Mouse (Mus musculus) limb, embryonic 14.5 days (tissue): ENCODE results near the gene Edar. TPM values are rescaled to one million over a fixed set of nuclear protein-coding genes. Genes with fewer than 3 reads are reported as not detected.

Source experiments
- ATAC-seq: fragments of 200-750 bp; cut with Nextera tagmentation; 2 replicates; pipeline ENCODE4 v1.8.0; 2017; ENCODE audit warnings: low read depth, moderate number of reproducible peaks, moderate TSS enrichment; ENCODE audit not compliant: low FRiP score
- DNase-seq: peaks from one replicate; pipeline ENCODE4 v3.0.0-alpha.2; 2015; ENCODE audit warnings: low spot score
- H3K27ac ChIP-seq: fragments of 300-500 bp; sonication (generic); replicated peaks from 2 replicates; pipeline ENCODE4 v1.5.1; 2014; ENCODE audit warnings: low read depth, mild to moderate bottlenecking, low read length, moderate library complexity, mixed read lengths
- H3K27me3 ChIP-seq: fragments of 300-500 bp; sonication (generic); 2 replicates; pipeline ENCODE4 v1.6.1; 2014; ENCODE audit warnings: low read length, mixed read lengths; ENCODE audit not compliant: control insufficient read depth, insufficient read depth
- H3K36me3 ChIP-seq: fragments of 300-500 bp; sonication (generic); 2 replicates; pipeline ENCODE4 v1.6.1; 2014; ENCODE audit warnings: mild to moderate bottlenecking, low read length, moderate library complexity, mixed read lengths; ENCODE audit not compliant: control insufficient read depth, insufficient read depth
- H3K4me1 ChIP-seq: fragments of 300-500 bp; sonication (generic); 2 replicates; pipeline ENCODE4 v1.6.1; 2014; ENCODE audit warnings: antibody characterized with exemption, low read length, mixed read lengths; ENCODE audit not compliant: control insufficient read depth, insufficient read depth
- H3K4me2 ChIP-seq: fragments of 300-500 bp; sonication (generic); replicated peaks from 2 replicates; pipeline ENCODE4 v1.6.1; 2014; ENCODE audit warnings: low read depth, mild to moderate bottlenecking, low read length, moderate library complexity; ENCODE audit not compliant: severe bottlenecking
- H3K4me3 ChIP-seq: fragments of 300-500 bp; sonication (generic); replicated peaks from 2 replicates; pipeline ENCODE4 v1.5.1; 2014; ENCODE audit warnings: low read length
- H3K9ac ChIP-seq: fragments of 300-500 bp; sonication (generic); 2 replicates; pipeline ENCODE4 v1.6.1; 2014; ENCODE audit warnings: mild to moderate bottlenecking, low read depth, low read length, moderate library complexity; ENCODE audit not compliant: severe bottlenecking
- H3K9me3 ChIP-seq: fragments of 300-500 bp; sonication (generic); 2 replicates; pipeline ENCODE4 v1.6.1; 2016; ENCODE audit warnings: low read length; ENCODE audit not compliant: control insufficient read depth
- POLR2A ChIP-seq: fragments of 200-500 bp; IDR thresholded peaks from 2 replicates; pipeline ENCODE4 v1.8.0; 2012; ENCODE audit warnings: inconsistent platforms, mild to moderate bottlenecking, moderate library complexity, borderline replicate concordance; ENCODE audit not compliant: insufficient read depth, insufficient read length; ENCODE audit errors: extremely low read depth
- WGBS: fragments of 180-500 bp; shearing (Covaris S2); extraction: QIAGEN DNeasy Blood & Tissue Kit; methylation state at CpG from one replicate; pipeline ENCODE4 v1.1.7; 2014; 5-methylcytosine and 5-hydroxymethylcytosine counted together
- polyA plus RNA-seq, 2 experiments: library from polyadenylated mRNA; depleted of rRNA in 1 of 2; stranded (reverse) in 1 of 2; unstranded in 1 of 2; fragments of >200 nt; fragmentation: Nextera tagmentation in 1 of 2; extraction: Ambion mirVana in 1 of 2; gene quantifications; 2 replicates each; pipeline versions ENCODE4 v1.2.1 to v1.2.3; 2012 to 2014

Edar gene
- polyA plus RNA-seq, 2 experiments = 2.2 to 2.8 TPM

DNA sequence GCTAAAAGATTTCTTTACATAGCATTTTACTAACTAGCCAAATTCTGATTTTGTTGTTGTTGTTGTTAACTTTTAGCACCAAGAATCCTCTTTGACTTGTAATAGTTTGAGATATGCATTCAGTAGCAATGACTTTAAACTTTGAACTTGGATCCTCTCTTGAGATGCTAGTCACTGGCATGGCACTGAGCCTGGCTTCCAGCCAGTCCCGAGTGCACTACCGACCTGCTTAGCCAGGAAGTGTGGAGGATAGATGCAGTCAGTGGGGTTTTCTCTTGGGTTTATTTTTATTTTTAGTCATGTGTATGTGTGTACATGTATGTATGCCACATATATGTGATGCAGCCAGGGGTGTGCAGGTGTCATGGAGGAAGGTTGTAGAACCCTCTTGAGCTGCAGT is 17.7 kb downstream of the Edar start:
- H3K27me3 ChIP-seq = no peaks in the 10 kb centered on the region
- no peak overlapping the region for H3K9ac ChIP-seq
- ATAC-seq (no peak), DNase-seq (no peak)
- 65% methylated on average over 2 of the region's 2 CpGs for WGBS
- no peak overlapping the region for H3K4me2 ChIP-seq
- H3K4me3 ChIP-seq = no peak overlapping the region
- no peak for TF ChIP-seq POLR2A
- no peaks in the 10 kb centered on the region for H3K9me3 ChIP-seq
- H3K36me3 ChIP-seq = no peaks in the 10 kb centered on the region
- peaks cover 7% of the 10 kb centered on the region; the same call in 1 of the 2 replicates for H3K4me1 ChIP-seq
- H3K27ac ChIP-seq = no peak overlapping the region

DNA sequence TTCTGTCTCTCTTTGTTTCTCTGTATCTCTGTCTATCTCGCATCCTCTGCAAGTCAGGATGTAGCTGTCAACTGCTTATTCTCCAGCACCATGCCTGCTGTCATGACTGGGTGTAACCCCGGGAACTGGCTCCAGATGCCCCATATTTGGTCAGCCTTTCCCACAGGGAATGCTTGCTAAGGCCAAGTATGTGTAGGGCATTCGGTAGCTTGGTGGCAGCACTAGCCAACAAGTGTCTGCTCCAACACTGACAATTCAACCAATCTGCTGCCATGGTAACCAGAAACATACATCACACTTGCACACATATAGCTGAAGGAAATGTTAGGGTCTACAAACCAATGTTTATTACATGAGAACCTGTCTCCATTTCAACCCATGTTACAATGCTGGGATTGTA is 21.8 kb downstream of the Edar start:
- no peak overlapping the region for H3K27ac ChIP-seq
- TF ChIP-seq POLR2A = no peak
- peaks cover 21% of the 10 kb centered on the region for H3K4me1 ChIP-seq
- DNase-seq (no peak), ATAC-seq (no peak)
- H3K4me2 ChIP-seq = no peak overlapping the region
- H3K27me3 ChIP-seq = no peaks in the 10 kb centered on the region
- no peaks in the 10 kb centered on the region for H3K36me3 ChIP-seq
- H3K9ac ChIP-seq = no peak overlapping the region
- WGBS = 80% methylated on average over 3 of the region's 3 CpGs
- H3K9me3 ChIP-seq = no peaks in the 10 kb centered on the region
- H3K4me3 ChIP-seq = no peak overlapping the region

DNA sequence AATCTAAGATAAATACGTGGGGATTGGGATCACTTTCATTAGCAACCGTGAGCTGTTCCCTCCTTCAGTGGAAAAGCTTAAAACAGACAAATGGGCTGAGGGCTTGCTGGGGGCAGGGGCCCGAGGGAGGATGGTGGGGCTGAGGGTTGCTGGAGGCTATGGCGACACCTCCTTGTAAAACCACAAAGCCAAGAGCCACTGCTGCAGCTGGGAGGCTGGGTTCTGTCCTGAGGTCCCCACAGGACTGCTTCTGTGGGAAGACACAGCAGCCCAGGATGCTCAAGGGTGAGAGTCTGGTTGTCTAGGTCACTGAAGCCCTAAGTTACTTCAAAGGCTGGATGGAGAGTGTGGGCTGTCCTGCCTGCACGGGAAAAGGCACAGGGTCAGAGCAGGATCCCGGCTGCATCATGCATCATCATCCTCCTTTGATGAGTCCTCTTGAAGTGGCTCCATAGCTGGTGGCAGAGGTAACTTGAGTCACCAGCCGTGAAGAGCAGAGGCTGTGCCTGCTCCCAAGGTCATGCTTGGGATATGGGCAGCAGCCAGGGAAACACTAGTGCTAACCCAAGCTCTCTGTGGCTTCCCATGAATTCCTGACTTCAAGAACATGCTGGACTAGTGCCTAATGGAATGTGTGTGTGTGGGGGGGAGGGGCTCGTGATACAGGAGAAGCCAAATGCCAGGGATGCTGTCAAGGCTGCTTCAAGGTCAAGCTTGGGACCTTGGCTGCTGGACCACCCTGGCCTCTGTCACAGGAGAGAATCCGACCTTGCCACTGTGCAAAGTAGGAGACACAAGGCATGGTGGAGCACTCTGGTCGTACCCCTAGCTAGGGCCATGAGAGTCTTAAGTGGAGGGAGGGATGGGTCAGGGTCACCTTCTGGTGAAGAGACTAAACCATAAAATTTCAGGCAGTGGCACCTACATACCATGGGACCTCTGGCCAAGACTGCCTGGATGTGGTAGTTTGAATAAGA is 22.7 kb downstream of the Edar start:
- Histone ChIP-seq H3K9me3 (no peaks in the 10 kb centered on the region), H3K27me3 (no peaks in the 10 kb centered on the region), H3K4me1 (peaks cover 21% of the 10 kb centered on the region), H3K4me3 (no peak overlapping the region), H3K27ac (no peak overlapping the region), H3K4me2 (peak overlapping the region; percentile 22), H3K36me3 (no peaks in the 10 kb centered on the region), H3K9ac (peak overlapping the region; percentile 17; the same call in 1 of the 2 replicates)
- no peak for DNase-seq
- 14% methylated on average over 10 of the region's 10 CpGs for WGBS
- no peak for TF ChIP-seq POLR2A
- no peak for ATAC-seq

DNA sequence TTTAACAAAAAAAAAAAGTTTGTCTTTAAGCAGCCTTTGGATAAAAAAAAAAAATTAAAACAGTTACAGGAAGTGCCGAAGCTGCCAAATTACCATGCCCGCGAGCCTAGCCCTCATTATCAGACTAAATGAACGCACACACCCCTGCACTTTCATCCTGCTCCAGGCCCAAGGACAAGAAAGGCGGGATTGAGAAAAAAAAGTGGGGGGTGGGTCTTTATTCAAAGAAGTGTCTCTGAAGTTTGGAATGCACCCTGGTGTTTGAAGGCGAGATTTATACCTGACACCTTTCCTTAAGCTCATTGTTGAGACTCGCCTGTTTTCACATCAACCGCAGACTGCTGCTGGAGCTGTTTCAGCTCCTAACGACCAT is 23.4 kb downstream of the Edar start:
- no peak for TF ChIP-seq POLR2A
- no peaks in the 10 kb centered on the region for H3K9me3 ChIP-seq
- no peak overlapping the region for H3K4me3 ChIP-seq
- H3K4me1 ChIP-seq = peaks cover 18% of the 10 kb centered on the region
- no peak for ATAC-seq
- H3K36me3 ChIP-seq = no peaks in the 10 kb centered on the region
- H3K27me3 ChIP-seq = no peaks in the 10 kb centered on the region
- no peak overlapping the region for H3K27ac ChIP-seq
- DNase-seq = peak; percentile 59
- H3K4me2 ChIP-seq = peak overlapping the region; percentile 22
- peak overlapping the region; percentile 17; the same call in 1 of the 2 replicates for H3K9ac ChIP-seq
- 2% methylated on average over 9 of the region's 9 CpGs for whole genome bisulfite sequencing

DNA sequence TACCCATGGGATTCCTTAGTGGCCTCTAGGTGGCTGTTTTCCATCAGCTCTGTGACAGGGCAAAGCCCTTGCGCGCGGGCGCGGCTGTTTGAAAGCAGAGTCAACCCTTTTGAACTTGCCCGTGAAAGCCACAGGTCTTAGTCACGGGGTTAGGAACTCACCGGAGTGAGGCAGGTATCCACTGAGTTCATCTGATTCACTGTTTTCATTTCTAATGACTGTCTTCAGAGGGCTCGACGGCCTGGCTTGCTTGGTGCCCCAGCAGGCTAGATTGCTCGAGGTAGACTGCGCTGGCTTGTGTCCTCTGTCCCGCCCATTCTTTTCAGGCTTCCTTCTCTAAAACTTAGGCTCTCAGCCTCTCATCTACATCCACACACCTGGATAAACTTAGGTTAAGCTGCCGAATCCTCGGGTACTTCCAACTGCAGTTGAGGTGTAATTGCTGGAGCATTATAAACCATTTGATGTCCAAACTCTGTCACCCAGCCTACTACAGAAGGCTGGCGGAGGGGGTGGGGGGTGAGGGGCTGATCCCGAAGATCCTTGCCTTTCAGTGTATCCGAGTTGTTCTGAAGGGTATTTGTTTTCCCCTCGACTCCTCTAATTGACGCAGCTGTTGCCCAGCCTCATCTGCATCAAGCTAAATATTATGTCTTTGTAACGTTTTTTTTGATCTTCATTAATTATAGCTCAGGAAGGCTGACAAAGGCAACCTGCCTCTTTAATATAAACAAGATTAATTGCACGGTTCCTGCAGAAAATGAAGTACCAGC is 24.0 kb downstream of the Edar start:
- Histone ChIP-seq H3K9ac (no peak overlapping the region), H3K4me1 (peaks cover 16% of the 10 kb centered on the region), H3K9me3 (no peaks in the 10 kb centered on the region), H3K36me3 (no peaks in the 10 kb centered on the region), H3K27me3 (no peaks in the 10 kb centered on the region), H3K27ac (no peak overlapping the region), H3K4me2 (peak overlapping the region; percentile 22), H3K4me3 (0 out of 2 replicates have a peak overlapping the region, but pooled peaks have one; percentile 2)
- TF ChIP-seq POLR2A = no peak
- 3% methylated on average over 22 of the region's 22 CpGs for WGBS
- ATAC-seq = no peak
- no peak for DNase-seq
